Mouse (Mus musculus): ENCODE data around the gene Papss1. TPM values are rescaled to one million over a fixed set of nuclear protein-coding genes. Genes with fewer than 3 reads are reported as not detected.

Papss1 gene
- polyA plus RNA-seq, 1 experiment from 2014 or later: 48.2 TPM

DNA sequence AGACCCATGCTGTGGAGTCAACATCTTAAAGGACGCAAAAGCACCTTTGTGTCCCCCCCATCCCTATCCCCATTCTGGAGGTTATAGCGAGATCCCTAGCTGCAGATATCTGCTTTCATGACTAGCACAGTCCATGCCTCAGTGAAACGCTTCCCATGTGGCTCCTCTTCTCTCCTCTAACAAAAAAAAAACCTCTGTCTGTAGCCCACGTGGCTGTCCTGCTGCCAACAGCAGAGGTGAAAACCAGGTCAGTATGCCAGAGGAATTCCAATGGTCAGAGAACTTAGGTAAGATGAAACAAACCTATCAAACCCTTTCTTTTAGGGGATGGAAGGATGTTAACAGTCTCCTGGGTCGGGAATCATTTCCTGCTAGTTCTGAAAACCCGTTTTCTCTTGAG lies 91.5 kb downstream of the Papss1 start:
- 61% methylated on average over 6 of the region's 6 CpGs for WGBS
- H3K27me3 ChIP-seq (ENCODE audit: insufficient read depth, poor library complexity, severe bottlenecking): no peaks in the 10 kb centered on the region
- H3K4me1 ChIP-seq: no peaks in the 10 kb centered on the region
- DNase-seq (ENCODE audit: low spot score): no peak
- H3K36me3 ChIP-seq: no peaks in the 10 kb centered on the region
- H3K4me3 ChIP-seq: no peak overlapping the region
- no peak overlapping the region for H3K27ac ChIP-seq
- no peaks in the 10 kb centered on the region for H3K9me3 ChIP-seq

- Histone ChIP-seq H3K36me3 (no peaks in the 10 kb centered on the region), H3K4me1 (no peaks in the 10 kb centered on the region), H3K27ac (no peak overlapping the region), H3K4me3 (no peak overlapping the region), H3K9me3 (no peaks in the 10 kb centered on the region), H3K27me3 (ENCODE audit: insufficient read depth, poor library complexity, severe bottlenecking) (no peaks in the 10 kb centered on the region)
- DNase-seq (ENCODE audit: low spot score): no peak
Measured at GRCm38 (mm10) chr3:131660126-131660525, 95.6 kb downstream of the Papss1 start.

DNA sequence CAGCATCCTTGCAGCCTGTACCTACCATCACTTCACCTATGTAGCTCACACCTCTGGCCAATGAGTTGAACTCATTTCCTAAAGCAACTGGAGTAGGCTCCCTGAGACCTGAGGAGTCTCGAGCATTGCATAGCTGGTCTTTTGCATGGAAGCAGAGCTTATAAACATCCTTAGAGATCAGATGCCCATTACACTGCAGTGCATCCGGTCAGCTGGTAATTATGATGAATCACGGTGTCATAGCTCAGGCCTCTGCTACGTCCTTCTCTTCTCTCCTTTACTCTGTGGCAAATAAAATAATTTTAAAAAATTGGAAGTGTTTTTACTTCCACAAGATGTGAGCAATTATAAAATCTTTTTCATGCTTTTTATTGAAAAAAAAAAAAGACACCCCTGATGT lies 96.1 kb downstream of the Papss1 start:
- no peak for DNase-seq (ENCODE audit: low spot score)
- H3K27ac ChIP-seq: no peak overlapping the region
- no peaks in the 10 kb centered on the region for H3K36me3 ChIP-seq
- no peak overlapping the region for H3K4me3 ChIP-seq
- H3K4me1 ChIP-seq: no peaks in the 10 kb centered on the region
- WGBS: 78% methylated on average over 4 of the region's 4 CpGs
- H3K9me3 ChIP-seq: no peaks in the 10 kb centered on the region
- H3K27me3 ChIP-seq (ENCODE audit: insufficient read depth, poor library complexity, severe bottlenecking): no peaks in the 10 kb centered on the region

GRCm38 (mm10) chr3:131662589-131663148 lies 98.1 kb downstream of the Papss1 start:
- no peak overlapping the region for H3K4me3 ChIP-seq
- no peaks in the 10 kb centered on the region for H3K9me3 ChIP-seq
- 72% methylated on average over 5 of the region's 5 CpGs for WGBS
- no peaks in the 10 kb centered on the region for H3K36me3 ChIP-seq
- no peak overlapping the region for H3K27ac ChIP-seq
- no peak for DNase-seq (ENCODE audit: low spot score)
- no peaks in the 10 kb centered on the region for H3K4me1 ChIP-seq
- no peaks in the 10 kb centered on the region for H3K27me3 ChIP-seq (ENCODE audit: insufficient read depth, poor library complexity, severe bottlenecking)

DNA sequence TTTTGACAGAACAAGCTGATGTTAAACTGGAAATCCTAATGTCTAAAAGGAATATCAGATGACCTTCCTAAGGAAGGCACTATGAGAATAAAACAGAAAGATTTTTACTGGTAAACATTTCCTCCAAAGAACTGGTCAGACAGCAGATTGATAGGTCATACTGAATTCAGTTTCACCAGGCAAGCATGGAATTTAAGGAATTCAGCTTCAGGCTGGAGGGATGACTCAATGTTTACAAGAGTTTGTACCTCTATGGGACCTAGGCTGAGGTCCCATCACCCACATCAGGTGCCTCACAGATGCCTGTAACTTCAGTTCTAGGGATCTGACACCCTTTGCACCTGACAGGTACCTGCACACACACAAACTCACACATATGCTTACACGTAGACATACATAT lies 105.3 kb downstream of the Papss1 start:
- Histone ChIP-seq H3K27me3 (ENCODE audit: insufficient read depth, poor library complexity, severe bottlenecking) (no peaks in the 10 kb centered on the region), H3K4me1 (no peaks in the 10 kb centered on the region), H3K4me3 (no peak overlapping the region), H3K36me3 (no peaks in the 10 kb centered on the region), H3K9me3 (no peaks in the 10 kb centered on the region), H3K27ac (no peak overlapping the region)
- WGBS: 80% methylated on average over 1 of the region's 1 CpGs
- DNase-seq (ENCODE audit: low spot score): no peak

- no peaks in the 10 kb centered on the region for H3K4me1 ChIP-seq
- no peaks in the 10 kb centered on the region for H3K9me3 ChIP-seq
- no peak for DNase-seq (ENCODE audit: low spot score)
- H3K4me3 ChIP-seq: no peak overlapping the region
- WGBS: 80% methylated on average over 12 of the region's 12 CpGs
- no peaks in the 10 kb centered on the region for H3K36me3 ChIP-seq
- no peaks in the 10 kb centered on the region for H3K27me3 ChIP-seq (ENCODE audit: insufficient read depth, poor library complexity, severe bottlenecking)
- H3K27ac ChIP-seq: no peak overlapping the region
Measured at GRCm38 (mm10) chr3:131686106-131686505, 121.5 kb downstream of the Papss1 start.

DNA sequence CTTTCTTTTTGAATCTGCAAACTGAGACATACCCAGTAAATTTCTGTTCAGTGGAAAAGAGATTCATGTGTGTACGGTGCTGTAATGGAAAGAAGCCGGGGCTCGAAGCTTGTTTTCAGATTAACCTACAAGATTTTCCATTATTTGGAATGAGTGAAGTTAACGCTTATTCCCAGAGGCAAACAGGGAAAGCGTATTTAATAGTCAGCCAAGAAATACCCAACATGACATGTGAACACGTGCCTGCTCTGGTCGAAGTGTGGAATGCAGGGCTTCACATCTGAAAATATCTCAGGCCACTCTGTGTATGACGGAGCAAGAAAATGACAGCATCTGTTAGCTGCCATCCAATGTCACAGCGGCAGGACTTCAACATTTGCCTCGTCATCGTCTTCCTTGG lies 125.4 kb downstream of the Papss1 start:
- DNase-seq (ENCODE audit: low spot score): no peak
- H3K36me3 ChIP-seq: no peaks in the 10 kb centered on the region
- no peaks in the 10 kb centered on the region for H3K4me1 ChIP-seq
- no peak overlapping the region for H3K4me3 ChIP-seq
- no peaks in the 10 kb centered on the region for H3K27me3 ChIP-seq (ENCODE audit: insufficient read depth, poor library complexity, severe bottlenecking)
- H3K27ac ChIP-seq: no peak overlapping the region
- H3K9me3 ChIP-seq: no peaks in the 10 kb centered on the region
- 80% methylated on average over 11 of the region's 11 CpGs for WGBS

DNA sequence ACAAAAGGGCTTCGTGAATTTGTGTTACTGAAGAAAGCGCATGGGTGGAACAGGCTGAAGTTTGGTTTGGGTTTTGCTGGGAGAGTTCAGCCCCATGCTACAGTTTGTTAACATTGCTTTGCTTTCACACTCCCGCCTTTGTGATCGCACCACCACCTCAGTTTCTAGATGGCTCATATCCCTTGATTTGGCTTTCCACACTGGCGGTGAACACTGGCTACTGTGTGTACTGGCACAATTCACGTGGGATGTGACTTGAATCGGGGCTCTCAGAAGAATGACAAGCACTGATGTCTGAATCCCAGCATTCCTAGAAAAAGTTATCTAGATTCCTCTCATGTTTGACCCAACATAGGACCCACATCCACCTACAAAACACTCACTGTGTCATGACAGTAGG lies 126.0 kb downstream of the Papss1 start:
- H3K4me1 ChIP-seq: no peaks in the 10 kb centered on the region
- H3K27ac ChIP-seq: no peak overlapping the region
- H3K9me3 ChIP-seq: no peaks in the 10 kb centered on the region
- 84% methylated on average over 7 of the region's 7 CpGs for WGBS
- H3K36me3 ChIP-seq: no peaks in the 10 kb centered on the region
- no peaks in the 10 kb centered on the region for H3K27me3 ChIP-seq (ENCODE audit: insufficient read depth, poor library complexity, severe bottlenecking)
- H3K4me3 ChIP-seq: no peak overlapping the region
- no peak for DNase-seq (ENCODE audit: low spot score)

- 74% methylated on average over 3 of the region's 3 CpGs for WGBS
- no peaks in the 10 kb centered on the region for H3K27me3 ChIP-seq (ENCODE audit: insufficient read depth, poor library complexity, severe bottlenecking)
- no peak for DNase-seq (ENCODE audit: low spot score)
- H3K36me3 ChIP-seq: no peaks in the 10 kb centered on the region
- no peaks in the 10 kb centered on the region for H3K9me3 ChIP-seq
- H3K4me1 ChIP-seq: no peaks in the 10 kb centered on the region
- no peak overlapping the region for H3K4me3 ChIP-seq
- H3K27ac ChIP-seq: no peak overlapping the region
Measured at GRCm38 (mm10) chr3:131691202-131691601, 126.6 kb downstream of the Papss1 start.

Other genes starting within 250 kb of the Papss1 start
- gene Sgms2, start 73.4 kb upstream of the Papss1 start, polyA plus RNA-seq (2016; fragmentation: Nextera tagmentation; extraction: Ambion mirVana): 1.4 and 1.9 TPM in 2 replicates